Mouse (Mus musculus) v-Abl transformed pro-B cells (cell line): ENCODE data around the gene Extl1.

Source experiments
- in situ Hi-C, 2 experiments: fragments of 400-800 bp; cut with MboI; formaldehyde crosslinking; loops; one replicate each; pipeline ENCODE4 v1.15.1; 2025; ENCODE audit not compliant: unreplicated experiment in 2 of 2

Extl1 gene

GRCm38 (mm10) chr4:134314876-134315275 lies 68.8 kb downstream of the Extl1 start, which contains the start of gene Trim63:
Gene Trim63, plus strand, starts transcription at chr4:134315120.
- in situ Hi-C loops: no loop called here

- in situ Hi-C loops: no loop called here
Measured at GRCm38 (mm10) chr4:134314081-134314655, 69.5 kb downstream of the Extl1 start.

GRCm38 (mm10) chr4:134312901-134313300 lies 70.7 kb downstream of the Extl1 start:
- in situ Hi-C loops: no loop called here

GRCm38 (mm10) chr4:134312341-134312740 lies 71.3 kb downstream of the Extl1 start:
- in situ Hi-C loops: no loop called here

- in situ Hi-C loops: no loop called here
Measured at GRCm38 (mm10) chr4:134311784-134312183, 71.9 kb downstream of the Extl1 start.

GRCm38 (mm10) chr4:134310656-134311055 lies 73.0 kb downstream of the Extl1 start:
- in situ Hi-C loops: no loop called here

- in situ Hi-C loops: no loop called here
Measured at GRCm38 (mm10) chr4:134310106-134310505, 73.5 kb downstream of the Extl1 start.

- in situ Hi-C loops: no loop called here
Measured at GRCm38 (mm10) chr4:134307367-134308072, 76.1 kb downstream of the Extl1 start.

GRCm38 (mm10) chr4:134306963-134307362 lies 76.7 kb downstream of the Extl1 start:
- in situ Hi-C loops: no loop called here
